Mouse (Mus musculus) urinary bladder, postnatal 25 days (tissue): ENCODE results near the gene Aspdh.
A peak's percentile ranks its signal among the peaks of the same experiment; 100 is the strongest.

ENCODE experiments used
- DNase-seq: peaks from one replicate; pipeline ENCODE4 v3.0.0; 2022; ENCODE audit warnings: low spot score

Aspdh gene

GRCm38 (mm10) chr7:44446070-44446855 lies 18.9 kb upstream of the Aspdh start:
- DNase-seq: no peak

- DNase-seq: no peak
Measured at GRCm38 (mm10) chr7:44453256-44453655, 11.9 kb upstream of the Aspdh start.

GRCm38 (mm10) chr7:44456302-44456701 lies 8.9 kb upstream of the Aspdh start:
- DNase-seq: no peak

GRCm38 (mm10) chr7:44460067-44460466 lies 5.1 kb upstream of the Aspdh start:
- DNase-seq: no peak

DNA sequence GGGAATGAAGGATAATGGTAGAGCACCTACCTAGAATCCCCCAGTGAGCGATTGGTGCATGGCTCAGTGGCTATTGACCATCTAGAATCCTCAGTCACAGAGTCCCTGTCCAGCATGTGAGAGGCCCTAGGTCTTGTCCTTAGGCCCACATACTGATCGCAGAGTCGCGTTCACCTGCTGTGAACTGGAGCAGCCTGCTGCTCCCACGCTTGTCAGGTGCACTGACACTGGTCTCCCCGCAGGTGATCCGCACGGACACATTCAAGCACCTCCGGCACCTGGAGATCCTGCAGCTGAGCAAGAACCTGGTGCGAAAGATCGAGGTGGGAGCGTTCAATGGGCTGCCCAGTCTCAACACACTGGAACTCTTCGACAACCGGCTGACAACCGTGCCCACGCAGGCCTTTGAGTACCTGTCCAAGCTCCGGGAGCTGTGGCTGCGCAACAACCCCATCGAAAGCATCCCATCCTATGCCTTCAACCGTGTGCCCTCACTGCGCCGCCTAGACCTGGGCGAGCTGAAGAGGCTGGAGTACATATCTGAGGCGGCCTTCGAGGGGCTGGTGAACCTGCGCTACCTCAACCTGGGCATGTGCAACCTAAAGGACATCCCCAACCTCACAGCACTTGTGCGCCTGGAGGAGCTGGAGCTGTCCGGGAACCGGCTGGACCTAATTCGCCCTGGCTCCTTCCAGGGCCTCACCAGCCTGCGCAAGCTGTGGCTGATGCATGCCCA lies 4.3 kb upstream of the Aspdh start:
- no peak for DNase-seq

GRCm38 (mm10) chr7:44461503-44462217 lies 3.5 kb upstream of the Aspdh start:
- DNase-seq: no peak

GRCm38 (mm10) chr7:44462218-44463055 lies 2.8 kb upstream of the Aspdh start:
- peak; percentile 26 for DNase-seq

DNA sequence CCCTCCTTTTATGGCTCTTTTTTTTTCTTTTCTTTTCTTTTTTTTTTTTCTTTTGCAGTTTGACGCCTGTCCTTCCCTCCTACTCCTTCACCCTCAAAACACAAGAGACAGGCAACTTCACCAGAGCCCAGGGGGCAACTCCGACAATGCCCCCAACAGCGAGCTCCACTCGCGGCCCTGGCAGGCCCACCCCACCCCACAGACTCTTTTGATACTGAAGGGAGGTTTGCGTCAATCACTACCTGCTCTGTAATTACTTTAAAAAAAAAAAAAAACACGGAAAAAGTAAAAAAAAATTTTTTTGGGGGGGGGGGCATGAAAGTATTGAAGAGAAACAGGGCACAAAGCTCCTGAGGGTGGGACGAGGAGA lies 2.1 kb upstream of the Aspdh start:
- DNase-seq: no peak

DNA sequence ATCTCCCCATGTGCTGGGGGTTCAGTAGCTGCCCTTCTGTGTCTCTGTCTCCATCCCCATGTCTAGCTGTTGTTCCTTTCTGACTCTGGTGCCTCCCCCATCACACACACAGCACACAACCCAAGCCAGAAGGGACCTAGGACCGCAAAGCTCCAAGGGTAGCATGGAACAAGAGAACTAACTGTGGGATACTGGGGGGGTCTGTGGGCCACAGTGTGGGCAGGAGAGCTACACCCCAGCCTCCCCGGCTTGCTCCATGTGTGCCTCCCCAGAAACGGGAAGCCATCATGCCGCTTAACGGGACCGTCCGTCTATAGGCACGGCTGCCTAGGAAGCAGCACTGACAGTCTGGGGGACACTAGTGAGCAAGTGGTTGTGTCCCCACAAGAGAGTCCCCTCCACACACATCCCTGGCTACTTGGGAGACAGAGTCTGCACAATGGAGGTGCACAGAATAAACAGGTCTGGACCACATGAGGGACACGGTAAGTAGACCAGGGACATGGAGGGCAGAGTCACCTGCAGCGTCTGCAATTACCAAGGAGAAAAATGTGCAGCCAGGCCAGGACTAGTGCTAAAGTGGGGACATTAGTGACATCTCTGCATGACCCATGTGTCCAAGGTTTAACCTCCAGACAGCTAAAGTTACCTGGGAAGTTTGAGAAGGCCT lies 1.5 kb upstream of the Aspdh start:
- DNase-seq: no peak

DNA sequence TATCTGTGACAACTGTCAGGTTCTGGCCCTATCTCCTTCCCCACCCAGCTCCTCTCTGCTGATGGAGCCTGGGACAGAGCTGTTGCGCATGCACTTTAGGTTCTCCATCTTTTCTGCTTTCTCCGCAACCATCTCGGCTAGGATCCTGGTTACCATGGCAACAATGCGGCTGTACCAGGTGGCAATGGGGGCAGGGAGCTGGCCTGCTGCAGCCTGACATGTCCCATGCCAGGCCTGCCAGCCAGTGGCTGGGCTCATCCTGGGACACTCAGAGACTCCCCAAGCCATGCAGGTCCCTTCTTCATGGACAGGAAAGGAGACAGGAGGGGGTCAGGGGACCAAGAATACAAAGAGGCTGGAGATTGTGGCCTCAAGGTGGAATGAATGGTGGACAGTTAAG lies 680 bp upstream of the Aspdh start:
- DNase-seq: no peak

GRCm38 (mm10) chr7:44466006-44466887 lies 1.1 kb downstream of the Aspdh start:
- DNase-seq: no peak

DNA sequence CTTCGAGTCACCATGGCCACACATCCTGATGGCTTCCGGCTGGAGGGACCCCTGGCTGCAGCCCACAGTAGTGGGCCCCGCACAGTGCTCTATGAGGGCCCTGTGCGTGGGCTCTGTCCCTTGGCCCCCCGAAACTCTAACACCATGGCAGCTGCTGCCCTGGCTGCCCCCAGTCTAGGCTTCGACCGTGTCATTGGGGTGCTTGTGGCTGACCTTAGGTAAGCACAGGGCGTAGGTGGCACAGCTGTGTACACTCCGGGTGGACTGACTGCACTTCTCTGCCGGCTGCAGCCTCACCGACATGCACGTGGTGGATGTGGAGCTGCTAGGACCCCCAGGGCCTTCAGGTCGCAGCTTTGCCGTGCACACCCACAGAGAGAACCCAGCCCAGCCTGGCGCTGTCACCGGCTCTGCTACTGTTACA lies 1.7 kb downstream of the Aspdh start:
- DNase-seq: no peak

- peak; percentile 75 for DNase-seq
Measured at GRCm38 (mm10) chr7:44467811-44468411, 2.7 kb downstream of the Aspdh start, which contains the start of gene Josd2. TSS of gene Josd2 (plus strand) at chr7:44467980.

DNA sequence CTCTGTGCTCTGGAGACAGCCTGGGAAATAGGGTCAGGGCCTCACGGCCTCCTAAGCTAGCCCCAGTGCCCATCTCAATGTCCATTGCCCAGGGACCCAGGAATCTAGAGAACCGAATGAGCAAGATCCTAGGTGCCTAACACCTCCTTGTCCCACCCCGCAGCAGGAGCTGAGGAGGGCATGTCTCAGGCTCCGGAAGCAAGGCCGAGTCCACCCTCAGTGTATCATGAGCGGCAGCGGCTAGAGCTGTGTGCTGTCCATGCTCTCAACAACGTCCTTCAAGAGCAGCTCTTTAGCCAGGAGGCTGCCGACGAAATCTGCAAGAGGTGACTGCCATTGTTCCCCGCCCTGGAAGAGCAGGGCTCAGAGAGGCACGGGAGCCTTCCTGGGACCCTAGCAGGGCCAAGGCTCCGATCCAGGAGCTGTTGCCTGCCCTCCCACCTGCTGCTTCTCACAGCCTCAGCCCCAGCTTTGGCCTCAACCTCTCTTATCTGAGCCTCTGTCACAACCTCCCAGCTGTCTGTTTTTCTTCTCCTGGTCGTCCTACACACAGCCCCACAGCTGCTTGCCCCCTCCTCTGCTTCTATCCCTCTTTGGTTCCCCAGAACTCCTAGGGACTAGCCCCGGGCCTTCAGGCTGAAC lies 3.6 kb downstream of the Aspdh start:
- DNase-seq: no peak

- no peak for DNase-seq
Measured at GRCm38 (mm10) chr7:44469677-44470675, 4.8 kb downstream of the Aspdh start.

GRCm38 (mm10) chr7:44470696-44471612 lies 5.8 kb downstream of the Aspdh start:
- no peak for DNase-seq
